ENCODE assay signal across 8 mouse cellular contexts in genomic region chr2:163534958-163535524, GRCm38 (mm10). TPM values are rescaled to one million over a fixed set of nuclear protein-coding genes. Genes with fewer than 3 reads are reported as not detected.
A peak's percentile ranks its signal among the peaks of the same experiment; 100 is the strongest.
DNase-seq lines count a peak whose midpoint lies in the region; ATAC-seq and TF ChIP-seq lines count a peak whose summit lies in the region.

No protein-coding gene starts in this region.

- H3K9me3 ChIP-seq in intestine, postnatal 0 days (ENCODE audit: control insufficient read depth) = no peaks in the 10 kb centered on the region
- H3K9me3 ChIP-seq in midbrain, embryonic 11.5 days (ENCODE audit: control insufficient read depth, low read length) = no peaks in the 10 kb centered on the region

- TF ChIP-seq CTCF in intestine, postnatal 0 days (IDR thresholded peaks at IDR 0.05; ENCODE audit: low read depth) = peak; percentile 96

- H3K36me3 ChIP-seq in intestine, postnatal 0 days (ENCODE audit: control insufficient read depth, insufficient read depth) = peaks cover 7% of the 10 kb centered on the region; the same call in 1 of the 2 replicates
- H3K36me3 ChIP-seq in midbrain, embryonic 11.5 days (ENCODE audit: control insufficient read depth, insufficient read depth, low read length) = no peaks in the 10 kb centered on the region

- peak; percentile 92 for DNase-seq in adrenal gland, postnatal 10 days
- peak; percentile 85 for DNase-seq in embryo, embryonic 9.5 days (ENCODE audit: extremely low spot score)
- peak; percentile 91 for DNase-seq in left cerebral cortex, postnatal 4 days
- peak; percentile 100 for DNase-seq in midbrain, embryonic 11.5 days (ENCODE audit: low spot score, missing footprints)
- peak; percentile 96 for DNase-seq in right cerebral cortex, postnatal 4 days
- DNase-seq in yolk sac, embryonic 10.5 days (ENCODE audit: low spot score) = peak; percentile 81

- peak overlapping the region; percentile 35; the same call in 1 of the 2 replicates for H3K9ac ChIP-seq in intestine, postnatal 0 days (ENCODE audit: low read depth, low read length)
- H3K9ac ChIP-seq in midbrain, embryonic 11.5 days (ENCODE audit: low read length) = peak overlapping the region; percentile 54

- peaks cover 3% of the 10 kb centered on the region; the same call in 1 of the 2 replicates for H3K4me1 ChIP-seq in intestine, postnatal 0 days (replicated peaks; ENCODE audit: control insufficient read depth, insufficient read depth, low read length)
- peaks cover 6% of the 10 kb centered on the region; the same call in 1 of the 2 replicates for H3K4me1 ChIP-seq in midbrain, embryonic 11.5 days (ENCODE audit: control insufficient read depth, insufficient read depth, low read length)

- WGBS in intestine, postnatal 0 days = 4% methylated on average over 22 of the region's 22 CpGs
- WGBS in midbrain, embryonic 11.5 days = 14% methylated on average over 22 of the region's 22 CpGs

- peak overlapping the region; percentile 58; the same call in 1 of the 2 replicates for H3K27ac ChIP-seq in intestine, postnatal 0 days (ENCODE audit: low read depth, low read length)
- no peak overlapping the region for H3K27ac ChIP-seq in midbrain, embryonic 11.5 days (ENCODE audit: low read depth, low read length)

- intact Hi-C loops in left cerebral cortex, postnatal 4 days (cut with DNase I) = loop anchor here (10.0 kb wide), 1 partner anchor 60 kb away; no protein-coding TSS in a partner anchor

- H3K4me3 ChIP-seq in intestine, postnatal 0 days (ENCODE audit: low read depth, low read length) = no peak overlapping the region
- H3K4me3 ChIP-seq in midbrain, embryonic 11.5 days (ENCODE audit: low read depth, low read length) = peak overlapping the region; percentile 17; the same call in 1 of the 2 replicates

- peak overlapping the region; percentile 65 for H3K4me2 ChIP-seq in intestine, postnatal 0 days (replicated peaks; ENCODE audit: low read depth)
- H3K4me2 ChIP-seq in midbrain, embryonic 11.5 days = peak overlapping the region; percentile 54

- ATAC-seq in granulocyte monocyte progenitor cell, adult 5-6 weeks (replicated peaks; ENCODE audit: poor library complexity, severe bottlenecking) = peak; percentile 85
- peak; percentile 47 for ATAC-seq in intestine, postnatal 0 days
- peak; percentile 75 for ATAC-seq in midbrain, embryonic 11.5 days (ENCODE audit: low FRiP score)

- no peaks in the 10 kb centered on the region for H3K27me3 ChIP-seq in intestine, postnatal 0 days (replicated peaks; ENCODE audit: control insufficient read depth, insufficient read depth, low read length)
- no peaks in the 10 kb centered on the region for H3K27me3 ChIP-seq in midbrain, embryonic 11.5 days (ENCODE audit: control insufficient read depth, insufficient read depth, low read length)

RNA-seq across cellular contexts. Expression of gene Hnf4a, which starts 28.4 kb away (rescaled TPM):
- total RNA-seq in adrenal gland, postnatal 10 days (2021) = 10 to 100 TPM; 11.8 to 51.8 TPM
- 0.37 and 1.6 TPM in 2 replicates for total RNA-seq in granulocyte monocyte progenitor cell, adult 5-6 weeks (2014; fragmentation: Nextera tagmentation)
- total RNA-seq in granulocyte monocyte progenitor cell, adult 5-6 weeks (2017) = 0.15 and 0.30 TPM in 2 replicates
- 50.8 and 53.0 TPM in 2 replicates for polyA plus RNA-seq in intestine, postnatal 0 days (2015; fragmentation: Nextera tagmentation; extraction: Ambion mirVana)
- total RNA-seq in left cerebral cortex, postnatal 4 days (2021) = not detected
- not detected in 2 replicates for polyA plus RNA-seq in midbrain, embryonic 11.5 days (2014; fragmentation: Nextera tagmentation; extraction: Ambion mirVana)

RNA-seq across cellular contexts. Expression of gene R3hdml, which starts 42.9 kb away (rescaled TPM):
- total RNA-seq in adrenal gland, postnatal 10 days (2021) = not detected
- total RNA-seq in granulocyte monocyte progenitor cell, adult 5-6 weeks (2014; fragmentation: Nextera tagmentation) = not detected in 2 replicates
- total RNA-seq in granulocyte monocyte progenitor cell, adult 5-6 weeks (2017) = not detected in 2 replicates
- 0.37 and 0.46 TPM in 2 replicates for polyA plus RNA-seq in intestine, postnatal 0 days (2015; fragmentation: Nextera tagmentation; extraction: Ambion mirVana)
- total RNA-seq in left cerebral cortex, postnatal 4 days (2021) = under 1 TPM in 1 of 2 experiments, not detected in 1; 0.36 TPM
- polyA plus RNA-seq in midbrain, embryonic 11.5 days (2014; fragmentation: Nextera tagmentation; extraction: Ambion mirVana) = not detected in 2 replicates

Comparison
In these comparisons a context has a peak if more than half of its experiments do, and no peak if none do; other contexts are left out.
1. RNA of gene Hnf4a, which starts 28.4 kb away (total RNA-seq): 11.8 to 51.8 TPM in adrenal gland, postnatal 10 days; 0.15 to 1.6 TPM in granulocyte monocyte progenitor cell, adult 5-6 weeks and not detected in left cerebral cortex, postnatal 4 days; every median in the first group is over 4 times any median in the second.
2. Peak in every context shown above with its lines, with median percentiles within 50 percentile points of each other: DNase-seq and ATAC-seq.